ENCODE assay signal across 25 mouse cellular contexts in the genomic region with DNA sequence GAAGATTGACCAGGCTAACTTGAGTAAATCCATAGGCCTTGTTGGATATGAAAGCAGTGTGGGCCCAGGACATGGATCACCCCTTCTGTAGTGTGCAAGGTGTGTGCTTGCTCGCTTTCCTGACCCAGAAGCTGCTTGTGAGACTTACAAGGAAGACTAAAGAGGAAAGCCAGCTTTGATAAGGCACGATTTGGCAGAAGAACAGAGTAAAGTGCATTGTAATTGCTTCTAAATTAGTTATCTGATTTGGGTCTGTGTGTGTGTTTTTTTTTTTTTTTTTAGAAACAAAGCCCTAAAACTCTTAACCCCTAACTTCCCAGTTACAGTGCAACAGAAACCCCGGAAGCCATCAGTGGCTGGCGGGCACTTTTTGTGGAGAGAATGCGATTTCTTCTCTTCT.
"Had no signal": no experiment of that assay in that cellular context is flagged by ENCODE, and none has a peak within 500 bp of the region (broad histone marks: within the 10 kb centered on the region; RNA-seq: fewer than 3 reads in every experiment).

No protein-coding gene starts in this region.

- DNase-seq: gastrocnemius, adult 2 months; gastrocnemius, postnatal 10 days; gastrocnemius, postnatal 25 days; heart, postnatal 10 days; heart, postnatal 4 days; kidney, adult 18-20 months; kidney, adult 8-10 months; kidney, postnatal 10 days; kidney, postnatal 25 days; layer of hippocampus, adult 9-11 months; liver; liver, embryonic 13.5 days had no signal

- H3K9me3 ChIP-seq: heart, embryonic 10.5 days; heart, embryonic 12.5 days; hindbrain, embryonic 10.5 days; hindbrain, embryonic 12.5 days; intestine, embryonic 15.5 days; limb, embryonic 10.5 days; limb, embryonic 12.5 days; liver, embryonic 13.5 days had no signal

- H3K9ac ChIP-seq: heart, embryonic 12.5 days; hindbrain, embryonic 12.5 days; hindbrain, embryonic 14.5 days; intestine, embryonic 15.5 days; limb, embryonic 12.5 days; liver, embryonic 13.5 days had no signal

- H3K4me3 ChIP-seq: gastrocnemius, adult 2 months; heart, embryonic 10.5 days; heart, embryonic 12.5 days; hindbrain, embryonic 10.5 days; hindbrain, embryonic 12.5 days; intestine, embryonic 15.5 days; left cerebral cortex, adult 2 months; limb, embryonic 10.5 days; limb, embryonic 12.5 days; liver, embryonic 13.5 days had no signal

- H3K36me3 ChIP-seq: heart, embryonic 10.5 days; heart, embryonic 12.5 days; hindbrain, embryonic 10.5 days; hindbrain, embryonic 12.5 days; intestine, embryonic 15.5 days; limb, embryonic 10.5 days; limb, embryonic 12.5 days; liver, embryonic 13.5 days had no signal

- H3K4me2 ChIP-seq: heart, embryonic 12.5 days; hindbrain, embryonic 12.5 days; hindbrain, embryonic 14.5 days; intestine, embryonic 15.5 days; limb, embryonic 12.5 days; liver, embryonic 11.5 days; liver, embryonic 13.5 days had no signal

- H3K4me1 ChIP-seq: heart, embryonic 10.5 days; intestine, embryonic 15.5 days; liver, embryonic 13.5 days had no signal

- H3K27me3 ChIP-seq: heart, embryonic 12.5 days; hindbrain, embryonic 12.5 days; intestine, embryonic 15.5 days; limb, embryonic 12.5 days; liver, embryonic 13.5 days had no signal

- ATAC-seq: hindbrain, embryonic 16.5 days; inflammation-experienced regulatory T-cells, adult 6 months; intestine, embryonic 15.5 days; intestine, postnatal 0 days had no signal

- H3K27ac ChIP-seq: heart, embryonic 10.5 days; hindbrain, embryonic 10.5 days; hindbrain, embryonic 12.5 days; hindbrain, embryonic 14.5 days; intestine, embryonic 15.5 days; left cerebral cortex, adult 2 months; limb, embryonic 10.5 days; limb, embryonic 12.5 days; liver, embryonic 13.5 days had no signal
